Mouse (Mus musculus) forebrain, embryonic 13.5 days (tissue): ENCODE measurements around the gene Bcl3. TPM values are rescaled to one million over a fixed set of nuclear protein-coding genes. Genes with fewer than 3 reads are reported as not detected.

ENCODE experiments used
- ATAC-seq: fragments of 200-750 bp; cut with Nextera tagmentation; 2 replicates; pipeline ENCODE4 v1.8.0; 2017
- H3K27ac ChIP-seq: fragments of 300-500 bp; sonication (generic); 2 replicates; pipeline ENCODE4 v1.5.1; 2015; ENCODE audit warnings: inconsistent platforms, mild to moderate bottlenecking, moderate library complexity
- H3K27me3 ChIP-seq: fragments of 300-500 bp; sonication (generic); 2 replicates; pipeline ENCODE4 v1.6.1; 2015; ENCODE audit warnings: mild to moderate bottlenecking, inconsistent platforms
- H3K36me3 ChIP-seq: fragments of 300-500 bp; sonication (generic); 2 replicates; pipeline ENCODE4 v1.6.1; 2015; ENCODE audit warnings: mild to moderate bottlenecking, inconsistent platforms; ENCODE audit not compliant: poor library complexity, severe bottlenecking
- H3K4me1 ChIP-seq: fragments of 300-500 bp; sonication (generic); 2 replicates; pipeline ENCODE4 v1.6.1; 2015; ENCODE audit warnings: inconsistent platforms
- H3K4me2 ChIP-seq: fragments of 300-500 bp; sonication (generic); 2 replicates; pipeline ENCODE4 v1.6.1; 2015; ENCODE audit warnings: inconsistent platforms, mild to moderate bottlenecking, moderate library complexity
- H3K4me3 ChIP-seq: fragments of 300-500 bp; sonication (generic); 2 replicates; pipeline ENCODE4 v1.5.1; 2015; ENCODE audit warnings: mild to moderate bottlenecking, inconsistent platforms
- H3K9ac ChIP-seq: fragments of 300-500 bp; sonication (generic); 2 replicates; pipeline ENCODE4 v1.6.1; 2015; ENCODE audit warnings: mild to moderate bottlenecking, inconsistent platforms
- H3K9me3 ChIP-seq: fragments of 300-500 bp; sonication (generic); replicated peaks from 2 replicates; pipeline ENCODE4 v1.6.1; 2016; ENCODE audit warnings: inconsistent platforms
- WGBS: fragments of 180-500 bp; shearing (Covaris S2); methylation state at CpG from one replicate; pipeline ENCODE4 v1.1.7; 2015; 5-methylcytosine and 5-hydroxymethylcytosine counted together
- polyA plus RNA-seq: library from polyadenylated mRNA; unstranded; fragments of >200 nt; fragmentation: Nextera tagmentation; extraction: Ambion mirVana; gene quantifications from 2 replicates; pipeline ENCODE4 v1.2.1, GENCODE M21; 2015

Gene Bcl3
- polyA plus RNA-seq, 1 experiment from 2014 or later = 0.23 TPM

DNA sequence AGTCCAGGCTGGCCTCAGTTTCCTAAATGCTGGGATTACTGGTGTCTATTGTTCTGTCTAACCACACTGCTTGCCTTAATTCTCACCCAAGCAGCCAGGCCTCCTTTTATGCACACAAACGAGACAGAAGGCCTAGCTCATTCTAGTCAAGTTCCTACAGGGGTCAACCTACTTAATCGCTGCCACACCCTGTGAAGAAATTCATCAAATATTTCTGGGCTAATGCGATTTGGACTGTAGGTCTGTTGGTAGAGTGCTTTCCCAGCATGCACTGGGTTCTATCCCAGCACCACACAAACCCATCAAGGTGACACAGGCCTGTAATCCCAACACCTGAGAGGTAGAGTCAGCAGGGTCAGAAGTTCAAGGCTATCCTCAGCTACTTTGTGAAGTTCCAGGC, 7.1 kb upstream of the Bcl3 start:
- no peak overlapping the region for H3K4me3 ChIP-seq
- H3K9ac ChIP-seq = no peak overlapping the region
- 81% methylated on average over 3 of the region's 3 CpGs for WGBS
- H3K9me3 ChIP-seq = no peaks in the 10 kb centered on the region
- H3K4me2 ChIP-seq = no peak overlapping the region
- no peaks in the 10 kb centered on the region for H3K36me3 ChIP-seq
- H3K4me1 ChIP-seq = no peaks in the 10 kb centered on the region
- no peak overlapping the region for H3K27ac ChIP-seq
- H3K27me3 ChIP-seq = peaks cover 9% of the 10 kb centered on the region; the same call in 1 of the 2 replicates
- ATAC-seq = no peak

DNA sequence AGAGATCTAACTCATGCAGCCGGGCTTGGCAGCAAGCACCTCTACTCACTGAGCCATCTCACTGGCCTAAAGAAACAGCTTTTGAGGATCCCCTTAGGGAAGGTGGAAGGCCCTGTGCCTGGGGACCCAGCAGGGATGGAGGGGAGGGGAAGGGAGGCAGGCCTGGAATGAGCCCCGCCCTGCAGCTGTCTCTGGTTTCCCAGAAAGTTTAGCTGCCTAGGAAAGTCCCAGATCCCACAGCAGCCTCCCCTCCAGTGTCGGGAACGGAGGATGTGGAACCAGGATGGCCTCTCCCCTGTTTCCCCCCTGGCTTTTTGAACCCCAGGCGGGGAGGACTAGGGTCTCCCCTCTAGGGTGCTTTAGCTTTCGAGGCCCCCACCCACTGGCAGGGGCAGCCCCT, 4.2 kb upstream of the Bcl3 start:
- Histone ChIP-seq H3K27me3 (peaks cover 36% of the 10 kb centered on the region), H3K9ac (no peak overlapping the region), H3K27ac (no peak overlapping the region), H3K4me3 (no peak overlapping the region), H3K4me2 (no peak overlapping the region), H3K9me3 (no peaks in the 10 kb centered on the region), H3K4me1 (peaks cover 11% of the 10 kb centered on the region), H3K36me3 (no peaks in the 10 kb centered on the region)
- ATAC-seq = no peak
- WGBS = 46% methylated on average over 6 of the region's 6 CpGs

DNA sequence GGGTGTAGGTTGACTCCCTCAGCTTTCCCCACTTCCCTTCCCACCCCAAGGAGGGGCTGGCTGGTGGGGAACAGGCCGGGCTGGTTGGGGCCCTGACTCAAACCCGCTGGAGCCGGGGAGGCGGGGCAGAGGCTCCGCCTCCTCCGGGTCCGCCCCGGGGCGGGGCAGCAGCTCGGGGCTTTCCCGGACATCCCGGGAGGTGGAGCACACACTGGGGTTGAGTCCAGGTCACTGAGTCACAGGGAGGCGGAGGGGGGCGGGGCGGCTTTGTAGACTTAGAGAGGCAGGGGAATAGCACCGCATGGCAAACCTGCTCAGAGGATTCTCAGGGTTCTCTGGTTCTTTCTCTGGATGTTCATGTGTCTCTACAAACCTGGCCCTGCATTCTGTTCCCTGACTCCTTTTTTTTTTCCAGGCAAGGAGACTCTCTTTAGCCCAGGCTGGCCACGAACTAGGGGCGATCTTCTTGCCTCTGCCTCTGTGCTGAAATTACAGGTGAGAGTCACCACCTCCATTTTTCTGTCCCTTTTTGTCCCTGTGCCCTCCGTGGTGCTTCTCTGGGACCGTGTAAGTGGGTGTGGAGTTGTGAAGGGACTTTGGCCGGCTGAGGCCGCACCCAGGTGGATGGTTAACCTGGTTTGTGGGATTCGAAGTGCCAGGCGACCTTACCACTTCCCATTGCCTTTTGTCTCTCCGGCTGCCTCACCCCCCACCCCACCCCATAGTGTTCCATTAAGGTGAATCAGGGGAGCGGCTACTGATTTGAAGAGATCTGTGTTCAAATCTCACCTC, 1.8 kb upstream of the Bcl3 start:
- no peaks in the 10 kb centered on the region for H3K36me3 ChIP-seq
- H3K27me3 ChIP-seq = peaks cover 50% of the 10 kb centered on the region
- no peak overlapping the region for H3K27ac ChIP-seq
- no peak overlapping the region for H3K4me3 ChIP-seq
- no peak for ATAC-seq
- peak overlapping the region; percentile 35 for H3K4me2 ChIP-seq
- H3K9ac ChIP-seq = no peak overlapping the region
- H3K4me1 ChIP-seq = peaks cover 11% of the 10 kb centered on the region
- 28% methylated on average over 25 of the region's 26 CpGs for WGBS
- H3K9me3 ChIP-seq = no peaks in the 10 kb centered on the region

DNA sequence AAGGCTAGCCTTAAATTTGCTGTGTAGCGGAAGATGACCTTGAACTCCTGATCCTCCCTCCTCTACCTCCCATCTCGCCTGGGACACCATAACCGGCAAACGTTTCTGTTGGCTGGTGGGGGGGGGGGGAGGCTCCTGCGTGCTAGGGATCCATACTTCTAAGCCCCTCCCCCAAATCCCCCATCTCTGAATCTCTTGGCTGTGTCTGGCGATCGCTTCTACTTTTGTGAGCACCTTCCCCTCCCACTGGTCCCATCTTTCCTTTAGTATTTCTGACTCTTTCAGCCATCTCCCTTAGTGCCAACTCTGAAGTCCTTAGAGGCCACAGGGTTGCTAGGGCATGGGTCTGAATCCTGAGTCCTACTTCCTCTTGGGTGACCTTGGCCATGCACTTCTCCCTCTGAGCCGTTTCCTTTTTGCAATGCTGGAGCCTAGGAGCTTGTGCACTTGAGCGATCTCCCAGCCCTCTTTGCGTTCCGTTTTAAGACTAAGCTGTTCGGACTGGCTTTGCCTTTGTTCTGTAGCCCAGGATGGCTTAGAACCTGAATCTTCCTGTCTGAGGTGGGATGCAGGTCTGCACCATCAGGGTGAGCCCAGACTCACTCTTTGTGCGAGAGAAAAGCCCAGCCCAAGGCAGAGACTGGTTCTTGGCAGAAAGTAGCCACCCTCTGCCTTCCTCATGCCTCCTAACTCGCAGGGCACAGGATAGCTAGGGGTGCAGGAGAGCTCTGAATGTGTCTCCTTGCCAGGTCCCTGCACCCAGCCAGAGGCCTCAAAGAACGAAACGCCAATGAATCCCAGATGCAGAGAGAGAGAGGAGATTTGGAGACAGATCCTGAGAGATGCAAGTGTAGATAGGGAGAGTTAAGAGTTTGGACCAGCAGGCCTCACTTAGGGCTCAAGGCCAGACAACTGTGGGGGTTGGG, 949 bp upstream of the Bcl3 start:
- 25% methylated on average over 16 of the region's 16 CpGs for WGBS
- Histone ChIP-seq H3K4me2 (peak overlapping the region; percentile 35), H3K9ac (no peak overlapping the region), H3K9me3 (no peaks in the 10 kb centered on the region), H3K4me1 (peaks cover 11% of the 10 kb centered on the region), H3K27me3 (peaks cover 58% of the 10 kb centered on the region), H3K36me3 (no peaks in the 10 kb centered on the region), H3K27ac (no peak overlapping the region), H3K4me3 (no peak overlapping the region)
- ATAC-seq = no peak

DNA sequence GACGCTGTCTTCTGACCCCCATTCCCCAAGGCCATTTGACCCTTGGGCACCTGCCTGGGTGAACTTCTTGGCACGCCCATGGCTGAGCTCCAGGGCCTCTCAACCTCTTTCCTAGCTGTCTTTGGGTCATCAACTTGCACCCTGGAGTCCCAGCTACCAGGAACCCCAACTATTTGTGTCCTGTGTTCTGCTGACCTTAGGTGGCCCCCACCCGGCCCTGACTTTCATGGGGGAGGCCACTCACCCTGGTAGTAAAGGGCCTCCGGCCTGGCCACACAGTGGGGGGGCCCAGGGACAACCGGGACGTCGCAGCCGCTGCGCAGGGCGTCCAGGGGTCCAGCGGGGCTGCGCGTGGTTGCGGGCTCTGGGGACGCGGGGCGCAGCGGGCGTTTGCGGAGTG, 377 bp downstream of the Bcl3 start:
- Histone ChIP-seq H3K9me3 (no peaks in the 10 kb centered on the region), H3K27me3 (peaks cover 70% of the 10 kb centered on the region), H3K4me2 (peak overlapping the region; percentile 56), H3K27ac (no peak overlapping the region), H3K9ac (peak overlapping the region; percentile 48; the same call in 1 of the 2 replicates), H3K4me3 (peak overlapping the region; percentile 26), H3K36me3 (no peaks in the 10 kb centered on the region), H3K4me1 (peaks cover 19% of the 10 kb centered on the region)
- 4% methylated on average over 20 of the region's 20 CpGs for WGBS
- ATAC-seq = no peak

DNA sequence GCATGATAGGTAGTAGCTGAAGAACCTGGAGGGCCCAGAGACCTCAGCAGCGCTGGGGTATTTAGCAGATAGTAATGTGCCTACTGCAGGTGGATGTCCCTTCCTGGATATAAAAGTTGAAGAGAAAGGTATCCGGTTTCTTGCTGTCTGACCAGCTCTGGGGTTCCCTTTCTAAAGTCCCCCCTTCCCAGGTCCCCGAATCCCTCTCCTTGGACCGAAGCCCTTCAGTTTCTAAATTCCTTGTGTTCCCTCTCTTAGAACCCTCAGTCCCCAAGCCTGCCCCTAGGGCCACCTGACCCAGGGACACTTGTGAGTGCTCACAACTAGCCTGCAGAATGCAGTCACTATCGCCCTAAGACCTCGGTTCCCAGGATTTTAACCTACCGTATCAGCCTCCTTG, 937 bp downstream of the Bcl3 start:
- 66% methylated on average over 7 of the region's 7 CpGs for WGBS
- Histone ChIP-seq H3K9ac (no peak overlapping the region), H3K4me2 (no peak overlapping the region), H3K4me3 (no peak overlapping the region), H3K27ac (no peak overlapping the region), H3K36me3 (no peaks in the 10 kb centered on the region), H3K4me1 (peaks cover 25% of the 10 kb centered on the region), H3K9me3 (no peaks in the 10 kb centered on the region), H3K27me3 (peaks cover 76% of the 10 kb centered on the region)
- no peak for ATAC-seq

DNA sequence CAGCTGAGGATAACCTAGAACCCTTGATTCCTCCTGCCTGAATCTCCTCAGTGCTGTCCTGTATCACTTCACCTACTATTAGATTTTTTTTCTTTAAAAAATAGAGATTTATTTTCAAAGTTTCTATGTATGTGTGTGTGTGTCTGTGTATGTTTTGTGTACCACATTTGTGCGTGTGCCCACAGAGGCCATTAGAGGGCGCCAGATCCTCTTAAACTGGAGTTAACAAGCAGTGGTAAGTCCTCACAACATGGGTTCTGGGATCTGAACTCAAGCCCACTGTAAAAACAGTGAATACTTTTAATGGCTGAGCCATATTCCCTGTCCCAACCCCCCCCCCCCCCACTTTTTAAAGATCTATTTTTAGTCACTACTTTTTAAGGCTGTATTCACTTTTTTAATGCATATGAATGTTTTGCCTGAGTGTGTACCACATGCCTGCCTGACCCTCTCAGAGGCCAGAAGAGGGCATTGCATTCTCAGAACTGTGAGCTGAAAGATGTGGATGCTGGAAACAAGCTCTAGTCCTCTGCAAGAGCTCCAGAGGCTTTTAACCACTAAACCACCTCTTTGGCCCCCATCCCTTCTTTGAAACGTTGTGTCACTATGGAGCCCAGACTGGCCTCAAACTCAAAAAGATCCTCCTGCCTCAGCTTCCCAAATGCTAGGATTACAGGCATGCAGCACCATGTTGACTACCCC, 2.1 kb downstream of the Bcl3 start:
- ATAC-seq = no peak
- 72% methylated on average over 3 of the region's 3 CpGs for WGBS
- H3K9ac ChIP-seq = no peak overlapping the region
- H3K4me1 ChIP-seq = peaks cover 36% of the 10 kb centered on the region
- no peak overlapping the region for H3K4me2 ChIP-seq
- peaks cover 86% of the 10 kb centered on the region for H3K27me3 ChIP-seq
- H3K9me3 ChIP-seq = no peaks in the 10 kb centered on the region
- no peak overlapping the region for H3K4me3 ChIP-seq
- no peak overlapping the region for H3K27ac ChIP-seq
- no peaks in the 10 kb centered on the region for H3K36me3 ChIP-seq

DNA sequence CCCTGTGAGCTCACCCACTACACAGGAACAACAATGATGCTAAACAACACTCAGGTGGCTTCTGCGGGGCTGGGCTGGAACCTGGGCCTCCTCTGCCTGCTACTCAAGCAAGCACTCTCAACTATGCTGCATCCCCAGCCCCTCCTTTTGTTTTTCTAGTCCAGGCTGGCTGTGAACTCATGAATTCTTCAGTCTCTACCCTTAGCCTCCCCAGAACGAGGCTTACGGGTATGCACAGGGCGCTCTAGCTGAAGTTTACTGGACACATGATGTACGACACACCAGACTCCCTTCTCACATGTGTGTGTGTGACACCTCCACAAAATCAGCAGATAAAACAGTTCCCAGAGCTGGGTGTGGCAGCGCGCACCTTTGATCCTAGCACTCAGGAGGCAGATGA, 3.7 kb downstream of the Bcl3 start:
- H3K4me3 ChIP-seq = no peak overlapping the region
- no peak for ATAC-seq
- peaks cover 32% of the 10 kb centered on the region for H3K4me1 ChIP-seq
- H3K27ac ChIP-seq = no peak overlapping the region
- 0 out of 2 replicates have a peak, but pooled peaks cover 4% of the 10 kb centered on the region for H3K9me3 ChIP-seq
- H3K36me3 ChIP-seq = no peaks in the 10 kb centered on the region
- H3K9ac ChIP-seq = no peak overlapping the region
- peaks cover 78% of the 10 kb centered on the region for H3K27me3 ChIP-seq
- no peak overlapping the region for H3K4me2 ChIP-seq
- WGBS = 89% methylated on average over 7 of the region's 7 CpGs

DNA sequence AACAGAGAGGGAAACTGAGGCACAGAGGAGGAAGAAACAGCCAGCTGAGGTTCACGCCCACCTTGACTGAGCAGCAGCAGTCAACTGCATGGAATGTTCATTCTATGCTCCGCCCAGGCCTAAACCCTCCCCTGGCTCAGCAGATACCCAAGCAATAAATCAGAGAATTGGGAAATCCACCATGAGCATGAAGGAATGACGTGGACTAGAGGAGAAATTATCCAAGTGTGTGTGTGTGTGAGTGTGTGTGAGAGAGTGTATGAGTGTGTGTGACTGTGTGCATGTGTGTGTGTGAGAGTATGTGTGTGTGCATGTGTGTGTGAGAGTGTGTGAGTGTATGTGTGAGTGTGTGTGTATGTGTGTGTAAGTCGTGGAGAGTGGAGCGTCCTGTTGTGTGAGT, 4.1 kb downstream of the Bcl3 start:
- Histone ChIP-seq H3K27ac (no peak overlapping the region), H3K4me2 (no peak overlapping the region), H3K27me3 (peaks cover 78% of the 10 kb centered on the region), H3K4me3 (no peak overlapping the region), H3K9ac (no peak overlapping the region), H3K9me3 (0 out of 2 replicates have a peak, but pooled peaks cover 4% of the 10 kb centered on the region), H3K4me1 (peaks cover 32% of the 10 kb centered on the region), H3K36me3 (no peaks in the 10 kb centered on the region)
- 83% methylated on average over 5 of the region's 5 CpGs for WGBS
- no peak for ATAC-seq

DNA sequence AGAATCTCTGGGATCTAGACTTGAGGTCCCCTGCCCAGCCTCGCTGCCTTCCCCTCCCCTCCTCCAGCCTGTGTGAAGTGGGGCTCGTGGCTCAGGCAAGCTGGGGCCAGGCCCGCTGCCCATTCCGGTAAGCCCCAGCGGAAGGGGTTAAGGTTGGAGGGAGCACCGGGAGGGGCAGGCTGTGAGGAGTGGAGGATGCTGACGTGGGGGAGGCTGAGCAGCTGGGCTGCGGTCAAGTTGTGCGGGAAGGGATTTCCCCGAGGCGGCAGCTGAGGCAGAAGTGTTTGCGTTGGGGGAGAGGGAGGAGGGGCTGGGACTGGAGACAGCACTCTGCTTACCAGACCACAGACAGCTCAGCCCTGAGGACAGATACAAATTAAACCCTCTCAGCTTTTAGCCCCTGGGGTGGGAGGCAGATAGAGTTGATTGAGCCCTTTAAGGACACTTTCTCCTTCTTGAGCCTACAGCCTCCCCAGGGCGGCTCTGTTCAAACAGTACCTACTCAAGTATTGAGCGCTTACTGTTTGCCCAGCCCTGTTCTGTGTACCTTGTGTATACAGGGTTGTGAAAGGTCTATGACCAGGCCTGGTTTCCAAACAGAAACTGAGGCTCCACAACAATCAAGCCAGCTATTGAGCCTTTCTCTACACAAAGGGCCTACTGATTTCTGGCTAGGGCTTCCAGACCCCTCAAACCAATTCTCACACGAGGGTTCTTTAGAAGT, 5.0 kb downstream of the Bcl3 start:
- Histone ChIP-seq H3K9ac (peak overlapping the region; percentile 40), H3K27ac (no peak overlapping the region), H3K4me2 (peak overlapping the region; percentile 42), H3K27me3 (peaks cover 77% of the 10 kb centered on the region), H3K9me3 (0 out of 2 replicates have a peak, but pooled peaks cover 4% of the 10 kb centered on the region), H3K4me3 (no peak overlapping the region), H3K36me3 (no peaks in the 10 kb centered on the region), H3K4me1 (peaks cover 29% of the 10 kb centered on the region)
- WGBS = 6% methylated on average over 15 of the region's 15 CpGs
- ATAC-seq = peak; percentile 26; the same call in 1 of the 2 replicates

DNA sequence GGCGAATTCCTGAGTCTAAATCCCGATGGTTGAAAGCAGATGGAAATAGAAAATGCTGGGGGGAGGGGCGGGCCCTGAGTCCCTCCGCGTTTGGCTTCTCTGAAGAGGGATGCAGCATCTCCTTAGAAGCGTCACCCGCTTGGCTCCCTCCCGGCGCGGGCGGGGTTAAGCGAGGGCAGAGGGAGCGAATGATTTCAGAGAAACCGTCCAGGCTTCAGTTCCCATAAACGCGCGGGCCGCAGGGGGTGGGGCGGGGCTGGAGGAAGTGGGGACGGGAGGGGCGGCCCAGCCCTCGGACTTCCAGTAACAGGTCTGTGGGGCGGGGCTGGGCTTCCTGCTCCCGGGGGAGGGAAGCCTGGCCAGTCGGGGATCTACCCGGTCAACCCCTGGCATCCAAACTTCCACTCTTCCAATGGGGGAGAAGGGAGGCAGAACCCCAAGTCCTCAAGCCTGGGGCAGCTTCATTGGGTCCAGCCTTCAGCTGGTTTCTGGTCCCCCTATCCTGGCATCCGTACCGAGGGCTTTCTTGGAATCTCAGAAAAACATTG, 6.3 kb downstream of the Bcl3 start:
- H3K27ac ChIP-seq = no peak overlapping the region
- peaks cover 77% of the 10 kb centered on the region for H3K27me3 ChIP-seq
- peak overlapping the region; percentile 64 for H3K9ac ChIP-seq
- 0 out of 2 replicates have a peak, but pooled peaks cover 4% of the 10 kb centered on the region for H3K9me3 ChIP-seq
- H3K4me3 ChIP-seq = peak overlapping the region; percentile 40
- WGBS = 1% methylated on average over 28 of the region's 28 CpGs
- peaks cover 27% of the 10 kb centered on the region for H3K4me1 ChIP-seq
- H3K4me2 ChIP-seq = peak overlapping the region; percentile 70
- H3K36me3 ChIP-seq = no peaks in the 10 kb centered on the region
- ATAC-seq = peak; percentile 61
